Mouse (Mus musculus): ENCODE measurements around the gene Crip2.

Crip2 gene

GRCm38 (mm10) chr12:113186326-113187010, 46.4 kb downstream of the Crip2 start:
- no peak for DNase-seq

- DNase-seq, result no peak
Observed at GRCm38 (mm10) chr12:113187011-113187375, 47.0 kb downstream of the Crip2 start.

GRCm38 (mm10) chr12:113187584-113188295, 47.7 kb downstream of the Crip2 start:
- DNase-seq, result peak; percentile 92

- DNase-seq, result no peak
Observed at GRCm38 (mm10) chr12:113188349-113189055, 48.5 kb downstream of the Crip2 start.

- DNase-seq, result no peak
Observed at GRCm38 (mm10) chr12:113193423-113193822, 53.4 kb downstream of the Crip2 start.
